Mouse (Mus musculus): Measurements from ENCODE around the gene Golm1. TPM values are rescaled to one million over a fixed set of nuclear protein-coding genes. Genes with fewer than 3 reads are reported as not detected.
"Not testable (repeated sequence)": the region's sequence is repeated elsewhere in the genome, so short reads cannot be mapped to it uniquely, and the experiment has no call there.

Gene Golm1
- polyA plus RNA-seq (2015; fragmentation: Nextera tagmentation; extraction: Ambion mirVana): 40.9 and 49.6 TPM in 2 replicates

DNA sequence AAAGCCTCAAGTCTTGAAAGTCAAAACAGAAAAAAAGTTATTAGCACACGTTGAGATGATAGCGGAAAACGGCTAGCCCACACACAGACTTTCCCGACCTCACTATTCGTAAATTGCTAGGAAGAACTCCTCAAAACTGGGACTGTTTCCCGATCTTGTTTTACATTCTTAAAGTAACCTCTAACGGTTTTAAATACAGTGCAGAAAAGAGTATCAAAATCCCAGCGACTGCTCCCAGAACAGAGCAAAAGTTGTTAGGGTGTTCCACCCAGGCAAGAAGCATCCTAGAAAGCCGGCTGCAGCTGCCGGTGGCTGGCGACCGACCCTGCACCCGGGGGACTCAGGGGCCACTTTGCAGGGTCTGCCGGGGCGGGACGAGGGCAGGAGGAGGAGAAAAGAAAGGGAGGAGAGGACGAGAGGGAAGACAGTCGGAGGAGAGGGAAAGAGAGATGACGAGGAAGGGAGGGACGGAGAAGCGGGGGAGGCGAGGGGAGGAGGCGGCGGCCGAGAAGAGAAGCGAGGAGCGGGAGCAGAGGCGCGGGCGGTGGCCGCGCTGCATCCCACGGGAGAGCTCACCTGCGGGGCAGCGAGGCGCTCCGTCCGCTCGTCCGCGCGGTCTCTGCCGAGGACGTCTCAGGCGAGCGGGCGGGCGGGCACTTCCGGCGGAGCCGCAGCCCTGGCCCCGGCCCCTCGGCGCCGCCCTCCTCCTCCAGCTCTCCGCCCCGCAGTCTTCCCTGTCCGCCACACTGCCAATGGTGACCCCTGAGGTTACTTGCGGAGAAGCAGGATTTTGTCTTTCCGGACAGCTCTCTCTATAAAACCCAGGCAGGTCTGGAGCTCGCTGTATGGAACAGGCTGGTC lies at the start of gene Golm1:
TSS of gene Golm1 (minus strand) at position 661 of the 861 bp plus-strand sequence.
- peak within 1 kb of the TSS; percentile 85 for H3K27ac ChIP-seq (ENCODE audit: low read length)

DNA sequence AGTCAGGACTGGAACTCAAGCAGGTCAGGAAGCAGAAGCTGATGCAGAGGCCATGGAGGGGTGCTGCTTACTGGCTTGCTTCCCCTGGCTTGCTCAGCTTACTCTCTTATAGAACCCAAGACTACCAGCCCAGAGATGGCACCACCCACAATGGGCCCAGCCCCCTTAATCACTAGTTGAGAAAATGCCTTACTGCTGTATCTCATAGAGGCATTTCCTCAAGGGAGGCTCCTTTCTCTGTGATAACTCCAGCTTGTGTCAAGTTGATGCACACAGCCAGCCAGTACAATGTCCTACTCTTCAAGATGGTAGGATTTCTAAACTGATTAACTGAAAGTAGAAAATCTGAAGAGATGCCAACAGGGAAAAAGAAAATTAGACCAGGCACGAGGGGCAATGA lies 46.5 kb upstream of the Golm1 start:
- H3K9me3 ChIP-seq (ENCODE audit: control insufficient read depth, low read length); H3K4me2 ChIP-seq (ENCODE audit: low read length); H3K9ac ChIP-seq (replicated peaks; ENCODE audit: low read depth, low read length); H3K27ac ChIP-seq (ENCODE audit: low read length); ATAC-seq; H3K4me1 ChIP-seq (replicated peaks; ENCODE audit: control insufficient read depth, insufficient read depth, low read length); H3K27me3 ChIP-seq (replicated peaks; ENCODE audit: control insufficient read depth, insufficient read depth, low read length); H3K36me3 ChIP-seq (ENCODE audit: control insufficient read depth, insufficient read depth); H3K4me3 ChIP-seq (replicated peaks; ENCODE audit: low read length): not testable (repeated sequence)
- 85% methylated on average over 1 of the region's 1 CpGs for WGBS

More for the DNA sequence above, at the start of gene Golm1:
- peaks cover 22% of the 10 kb centered on the region for H3K4me1 ChIP-seq (replicated peaks; ENCODE audit: control insufficient read depth, insufficient read depth, low read length)
- peak within 1 kb of the TSS; percentile 59 for H3K4me2 ChIP-seq (ENCODE audit: low read length)
- peak; percentile 77 for ATAC-seq
- under 1% methylated on average over 41 of the region's 61 CpGs for WGBS
- no peaks in the 10 kb centered on the region for H3K36me3 ChIP-seq (ENCODE audit: control insufficient read depth, insufficient read depth)
- H3K9ac ChIP-seq (replicated peaks; ENCODE audit: low read depth, low read length): peak within 1 kb of the TSS; percentile 85
- H3K9me3 ChIP-seq (ENCODE audit: control insufficient read depth, low read length): no peaks in the 10 kb centered on the region
- H3K4me3 ChIP-seq (replicated peaks; ENCODE audit: low read length): peak within 1 kb of the TSS; percentile 74
- H3K27me3 ChIP-seq (replicated peaks; ENCODE audit: control insufficient read depth, insufficient read depth, low read length): no peaks in the 10 kb centered on the region

DNA sequence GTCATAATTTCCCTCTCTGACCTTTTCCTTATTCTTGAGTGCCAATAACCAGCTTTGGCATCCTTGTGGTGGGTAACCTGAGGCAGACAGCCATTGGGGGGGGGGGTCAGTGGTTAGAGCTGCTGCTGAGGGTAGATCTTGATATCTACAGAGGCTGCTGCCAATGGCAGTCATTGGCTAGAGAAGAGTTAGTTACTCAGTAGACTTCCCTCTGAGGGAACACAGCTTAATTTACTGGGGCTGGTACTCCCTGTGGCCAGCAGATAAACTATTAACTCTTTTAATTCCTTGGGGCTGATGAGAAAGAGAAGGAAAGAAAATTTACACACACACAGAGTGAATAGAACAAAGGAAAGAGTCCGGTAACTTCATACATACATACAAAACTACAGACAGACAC lies 43.9 kb upstream of the Golm1 start:
- no peak for ATAC-seq
- Histone ChIP-seq H3K36me3 (ENCODE audit: control insufficient read depth, insufficient read depth) (no peaks in the 10 kb centered on the region), H3K4me2 (ENCODE audit: low read length) (no peak overlapping the region), H3K4me3 (replicated peaks; ENCODE audit: low read length) (no peak overlapping the region), H3K9me3 (ENCODE audit: control insufficient read depth, low read length) (no peaks in the 10 kb centered on the region), H3K27me3 (replicated peaks; ENCODE audit: control insufficient read depth, insufficient read depth, low read length) (no peaks in the 10 kb centered on the region), H3K9ac (replicated peaks; ENCODE audit: low read depth, low read length) (no peak overlapping the region), H3K4me1 (replicated peaks; ENCODE audit: control insufficient read depth, insufficient read depth, low read length) (no peaks in the 10 kb centered on the region), H3K27ac (ENCODE audit: low read length) (no peak overlapping the region)
- WGBS: 89% methylated on average over 1 of the region's 1 CpGs

DNA sequence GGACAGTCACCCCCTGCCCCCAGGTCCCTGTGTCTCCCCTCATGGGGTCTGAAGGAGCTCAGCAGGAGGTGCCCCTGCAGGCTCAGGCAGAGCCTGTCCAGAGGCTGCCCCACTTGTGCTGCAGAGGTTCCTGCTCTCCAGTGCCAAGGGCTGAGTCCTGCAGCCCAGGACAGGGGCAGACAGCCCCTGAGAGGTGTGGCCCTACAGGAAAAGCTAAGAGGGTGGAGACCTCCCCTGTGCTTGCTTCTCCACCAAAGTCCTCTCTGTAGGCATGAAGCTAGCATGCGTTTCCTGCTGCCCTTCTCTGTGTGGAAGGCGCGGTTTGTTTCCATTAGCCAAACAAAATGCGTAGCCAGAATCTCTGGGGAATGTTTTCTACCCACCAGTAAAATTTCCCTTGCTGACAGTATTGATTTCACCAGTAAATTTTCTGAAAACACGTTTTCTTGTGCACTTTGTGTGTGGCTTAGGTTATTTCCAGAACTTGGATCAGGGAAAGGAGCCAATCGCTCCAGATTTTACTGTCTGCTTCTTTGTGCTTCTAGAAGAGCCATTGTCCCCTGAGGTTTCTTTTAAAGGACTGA lies 43.3 kb upstream of the Golm1 start:
- H3K4me3 ChIP-seq (replicated peaks; ENCODE audit: low read length); H3K36me3 ChIP-seq (ENCODE audit: control insufficient read depth, insufficient read depth); H3K4me2 ChIP-seq (ENCODE audit: low read length); H3K9me3 ChIP-seq (ENCODE audit: control insufficient read depth, low read length); ATAC-seq; H3K27ac ChIP-seq (ENCODE audit: low read length); H3K9ac ChIP-seq (replicated peaks; ENCODE audit: low read depth, low read length); H3K4me1 ChIP-seq (replicated peaks; ENCODE audit: control insufficient read depth, insufficient read depth, low read length); H3K27me3 ChIP-seq (replicated peaks; ENCODE audit: control insufficient read depth, insufficient read depth, low read length): not testable (repeated sequence)
- WGBS: 44% methylated on average over 6 of the region's 6 CpGs

DNA sequence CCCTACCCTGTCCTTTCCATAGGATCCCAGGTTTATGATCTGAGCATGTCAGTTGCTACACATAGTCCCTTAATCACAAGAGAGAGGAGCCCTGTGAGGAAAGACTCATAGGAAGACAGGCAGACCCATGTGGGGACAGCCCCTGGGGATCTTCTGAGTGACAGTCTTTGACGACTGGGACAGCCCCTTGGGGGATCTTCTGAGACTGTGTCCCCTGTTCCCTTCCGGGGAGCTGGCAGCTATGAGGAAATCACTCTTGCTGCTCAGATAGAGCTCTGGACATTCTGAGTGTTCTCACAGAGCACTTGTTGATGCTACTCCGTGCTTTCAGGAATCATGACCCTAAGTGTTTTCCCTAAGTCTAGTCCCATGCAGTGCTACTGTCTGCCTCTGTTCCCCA lies 38.1 kb upstream of the Golm1 start:
- Histone ChIP-seq H3K4me2 (ENCODE audit: low read length) (no peak overlapping the region), H3K36me3 (ENCODE audit: control insufficient read depth, insufficient read depth) (no peaks in the 10 kb centered on the region)
- whole genome bisulfite sequencing: 32% methylated on average over 3 of the region's 3 CpGs

DNA sequence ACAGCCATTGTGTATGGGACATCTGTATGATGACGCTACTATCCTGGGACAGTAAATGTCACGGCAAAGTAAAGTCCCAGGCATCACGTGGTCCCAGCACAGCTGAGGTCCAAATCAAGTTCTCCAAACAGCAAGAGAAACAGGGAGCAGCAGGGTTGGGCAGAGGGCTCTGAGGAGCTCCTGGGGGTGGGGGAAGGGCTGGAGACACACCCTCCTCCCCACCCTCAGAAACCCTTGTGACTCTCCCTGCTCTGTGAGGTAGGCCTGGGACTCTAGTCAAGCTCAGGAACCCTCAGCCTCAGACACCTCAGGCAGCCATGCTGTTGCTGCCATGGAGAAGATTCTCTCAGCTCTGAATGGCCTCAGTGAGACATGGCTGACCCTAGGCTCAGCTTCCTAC lies 36.4 kb upstream of the Golm1 start, which contains the start of gene Spata31d1b:
TSS of gene Spata31d1b (plus strand) at position 301 of the 400 bp plus-strand sequence.
- not testable (repeated sequence) for H3K4me1 ChIP-seq (replicated peaks; ENCODE audit: control insufficient read depth, insufficient read depth, low read length); ATAC-seq; H3K4me2 ChIP-seq (ENCODE audit: low read length); H3K9ac ChIP-seq (replicated peaks; ENCODE audit: low read depth, low read length); H3K36me3 ChIP-seq (ENCODE audit: control insufficient read depth, insufficient read depth); H3K27me3 ChIP-seq (replicated peaks; ENCODE audit: control insufficient read depth, insufficient read depth, low read length); H3K27ac ChIP-seq (ENCODE audit: low read length); H3K4me3 ChIP-seq (replicated peaks; ENCODE audit: low read length); H3K9me3 ChIP-seq (ENCODE audit: control insufficient read depth, low read length)
- 78% methylated on average over 3 of the region's 3 CpGs for WGBS

More for the DNA sequence above, 38.1 kb upstream of the Golm1 start:
- H3K9me3 ChIP-seq (ENCODE audit: control insufficient read depth, low read length): no peaks in the 10 kb centered on the region
- no peak overlapping the region for H3K9ac ChIP-seq (replicated peaks; ENCODE audit: low read depth, low read length)
- H3K4me3 ChIP-seq (replicated peaks; ENCODE audit: low read length): no peak overlapping the region
- no peaks in the 10 kb centered on the region for H3K27me3 ChIP-seq (replicated peaks; ENCODE audit: control insufficient read depth, insufficient read depth, low read length)
- H3K4me1 ChIP-seq (replicated peaks; ENCODE audit: control insufficient read depth, insufficient read depth, low read length): no peaks in the 10 kb centered on the region
- no peak overlapping the region for H3K27ac ChIP-seq (ENCODE audit: low read length)
- no peak for ATAC-seq

DNA sequence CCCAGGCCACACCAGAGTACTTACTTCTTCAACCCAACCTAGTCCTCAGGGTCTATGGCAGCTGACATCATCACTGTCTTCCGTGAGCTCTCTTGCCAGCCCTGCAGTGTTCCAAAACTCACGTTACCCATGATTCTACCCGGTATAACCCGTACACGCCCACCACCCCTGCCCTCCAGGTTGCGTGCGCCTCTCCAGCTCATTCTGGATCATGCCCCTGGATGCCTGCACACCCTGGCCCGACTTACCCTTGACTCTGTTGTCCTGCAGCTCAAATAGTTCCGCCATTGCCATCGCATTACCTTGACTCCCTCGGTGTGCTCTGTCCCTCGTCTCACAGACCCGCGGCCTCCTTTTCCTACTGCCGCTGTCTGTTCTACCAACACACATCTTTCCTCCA lies 34.6 kb upstream of the Golm1 start, which contains the start of gene Spata31d1a:
TSS of gene Spata31d1a (minus strand) at position 101 of the 400 bp plus-strand sequence.
- no peak within 1 kb of the TSS for H3K4me3 ChIP-seq (replicated peaks; ENCODE audit: low read length)
- ATAC-seq: no peak
- no peaks in the 10 kb centered on the region for H3K36me3 ChIP-seq (ENCODE audit: control insufficient read depth, insufficient read depth)
- H3K4me1 ChIP-seq (replicated peaks; ENCODE audit: control insufficient read depth, insufficient read depth, low read length): no peaks in the 10 kb centered on the region
- no peak within 1 kb of the TSS for H3K27ac ChIP-seq (ENCODE audit: low read length)
- no peaks in the 10 kb centered on the region for H3K9me3 ChIP-seq (ENCODE audit: control insufficient read depth, low read length)
- H3K4me2 ChIP-seq (ENCODE audit: low read length): no peak within 1 kb of the TSS
- WGBS: 93% methylated on average over 15 of the region's 15 CpGs
- no peaks in the 10 kb centered on the region for H3K27me3 ChIP-seq (replicated peaks; ENCODE audit: control insufficient read depth, insufficient read depth, low read length)
- H3K9ac ChIP-seq (replicated peaks; ENCODE audit: low read depth, low read length): no peak within 1 kb of the TSS

DNA sequence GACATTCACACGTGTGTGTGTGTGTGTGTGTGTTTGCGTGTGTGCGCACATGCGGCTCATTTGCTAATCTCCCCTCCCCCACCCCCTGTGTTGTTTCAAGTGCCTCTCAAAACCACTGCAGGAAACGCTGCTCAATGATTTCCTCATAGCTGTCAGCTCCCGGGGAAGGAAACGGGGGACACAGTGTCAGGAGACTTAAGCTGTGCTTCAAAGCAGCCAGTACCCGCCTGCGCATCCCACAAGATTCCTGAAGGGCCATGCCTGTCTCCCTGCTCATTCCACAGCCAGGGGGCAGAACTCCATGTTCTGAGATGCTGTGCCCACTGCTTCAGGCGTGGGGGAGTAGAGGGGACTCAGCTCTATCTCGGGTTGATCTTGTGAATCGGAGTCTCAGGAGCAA lies 29.0 kb upstream of the Golm1 start:
- peak; percentile 59; the same call in 1 of the 2 replicates for ATAC-seq
- Histone ChIP-seq H3K4me3 (replicated peaks; ENCODE audit: low read length) (no peak overlapping the region), H3K4me2 (ENCODE audit: low read length) (no peak overlapping the region)

DNA sequence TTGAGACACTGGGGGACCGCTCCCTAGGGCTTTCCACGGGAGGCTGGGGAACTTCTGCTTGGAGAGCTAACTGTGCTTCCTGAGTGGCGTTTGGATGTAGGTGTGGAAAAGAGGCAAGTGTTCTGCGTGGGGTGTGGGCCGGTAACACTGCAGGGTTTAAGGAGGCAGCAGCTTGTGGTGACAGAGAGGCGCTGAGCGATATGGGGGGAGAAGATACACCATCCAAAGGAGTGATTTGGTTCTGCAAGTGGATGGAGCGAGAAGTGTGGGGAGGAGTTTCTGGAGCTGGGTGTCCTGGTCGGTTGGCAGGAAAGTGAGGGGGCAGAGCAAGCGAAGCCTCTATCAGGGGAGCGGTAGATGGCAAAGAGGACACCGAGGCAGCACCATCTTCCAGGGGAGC lies 27.9 kb upstream of the Golm1 start:
- H3K36me3 ChIP-seq (ENCODE audit: control insufficient read depth, insufficient read depth): no peaks in the 10 kb centered on the region
- 86% methylated on average over 12 of the region's 12 CpGs for WGBS
- H3K4me2 ChIP-seq (ENCODE audit: low read length): no peak overlapping the region
- ATAC-seq: no peak
- no peaks in the 10 kb centered on the region; the same call in 1 of the 2 replicates for H3K4me1 ChIP-seq (replicated peaks; ENCODE audit: control insufficient read depth, insufficient read depth, low read length)
- H3K9me3 ChIP-seq (ENCODE audit: control insufficient read depth, low read length): no peaks in the 10 kb centered on the region
- H3K27me3 ChIP-seq (replicated peaks; ENCODE audit: control insufficient read depth, insufficient read depth, low read length): no peaks in the 10 kb centered on the region
- H3K4me3 ChIP-seq (replicated peaks; ENCODE audit: low read length): no peak overlapping the region
- no peak overlapping the region for H3K9ac ChIP-seq (replicated peaks; ENCODE audit: low read depth, low read length)
- no peak overlapping the region for H3K27ac ChIP-seq (ENCODE audit: low read length)

More for the DNA sequence above, 29.0 kb upstream of the Golm1 start:
- Histone ChIP-seq H3K4me1 (replicated peaks; ENCODE audit: control insufficient read depth, insufficient read depth, low read length) (no peaks in the 10 kb centered on the region; the same call in 1 of the 2 replicates), H3K36me3 (ENCODE audit: control insufficient read depth, insufficient read depth) (no peaks in the 10 kb centered on the region), H3K9me3 (ENCODE audit: control insufficient read depth, low read length) (no peaks in the 10 kb centered on the region), H3K27ac (ENCODE audit: low read length) (no peak overlapping the region), H3K9ac (replicated peaks; ENCODE audit: low read depth, low read length) (no peak overlapping the region), H3K27me3 (replicated peaks; ENCODE audit: control insufficient read depth, insufficient read depth, low read length) (no peaks in the 10 kb centered on the region)
- WGBS: 59% methylated on average over 12 of the region's 12 CpGs
